Mouse (Mus musculus) MEL (cell line): ENCODE measurements around the gene Smagp. TPM values are rescaled to one million over a fixed set of nuclear protein-coding genes. Genes with fewer than 3 reads are reported as not detected.

Experiments
- DNase-seq: peaks from one replicate; pipeline ENCODE4 v3.0.0; 2011; ENCODE audit warnings: low read depth, low spot score
- H3K27ac ChIP-seq: 2 replicates; pipeline ENCODE4 v1.5.1; 2012; ENCODE audit warnings: low read depth, mild to moderate bottlenecking, control low read depth, low read length, moderate library complexity; ENCODE audit not compliant: control insufficient read depth
- H3K27me3 ChIP-seq, 2 experiments: fragments of 150-350 bp in 1 of 2; sonication (generic) in 1 of 2; 2 replicates each; pipeline ENCODE4 v1.6.1; 2012; ENCODE audit warnings: low read length in 2 of 2, mild to moderate bottlenecking in 2 of 2, improper control_type of control experiment in 1 of 2, moderate library complexity in 1 of 2; ENCODE audit not compliant: insufficient read depth in 2 of 2, control insufficient read depth in 1 of 2
- H3K36me3 ChIP-seq, 2 experiments: 2 replicates each; pipeline ENCODE4 v1.6.1; 2012 to 2014; ENCODE audit warnings: low read length in 2 of 2, improper control_type of control experiment in 1 of 2, inconsistent platforms in 1 of 2, mild to moderate bottlenecking in 1 of 2; ENCODE audit not compliant: insufficient read depth in 2 of 2, control insufficient read depth in 1 of 2
- H3K4me1 ChIP-seq, 2 experiments: fragments of 150-350 bp in 1 of 2; sonication (generic) in 1 of 2; 2 replicates each; pipeline ENCODE4 v1.6.1; 2012; ENCODE audit warnings: low read length in 2 of 2, improper control_type of control experiment in 1 of 2, mild to moderate bottlenecking in 1 of 2; ENCODE audit not compliant: insufficient read depth in 2 of 2, control insufficient read depth in 1 of 2
- H3K4me3 ChIP-seq, 2 experiments: fragments of 150-350 bp in 1 of 2; sonication (generic) in 1 of 2; 2 replicates each; pipeline ENCODE4 v1.5.1; 2012; ENCODE audit warnings: low read depth in 2 of 2, low read length in 2 of 2, mild to moderate bottlenecking in 2 of 2, moderate library complexity in 2 of 2, control low read depth in 1 of 2, improper control_type of control experiment in 1 of 2; ENCODE audit not compliant: control insufficient read depth in 1 of 2, insufficient read depth in 1 of 2
- H3K79me2 ChIP-seq: 2 replicates; pipeline ENCODE4 v1.6.1; 2012; ENCODE audit warnings: mild to moderate bottlenecking, low read length, moderate library complexity; ENCODE audit not compliant: control insufficient read depth, poor library complexity, insufficient read depth
- H3K9ac ChIP-seq: 2 replicates; pipeline ENCODE4 v1.6.1; 2012; ENCODE audit warnings: low read depth, mild to moderate bottlenecking, control low read depth, low read length, moderate library complexity; ENCODE audit not compliant: control insufficient read depth, poor library complexity, severe bottlenecking
- H3K9me3 ChIP-seq: fragments of 150-350 bp; sonication (generic); replicated peaks from 2 replicates; pipeline ENCODE4 v1.6.1; 2012; ENCODE audit warnings: mild to moderate bottlenecking, low read length, improper control_type of control experiment, moderate library complexity; ENCODE audit not compliant: insufficient read depth
- BHLHE40 ChIP-seq: IDR thresholded peaks from 2 replicates; pipeline ENCODE4 v1.6.1; 2012; ENCODE audit warnings: low read depth, mild to moderate bottlenecking, inconsistent platforms, low read length, improper control_type of control experiment, borderline replicate concordance
- CHD1 ChIP-seq: IDR thresholded peaks from 2 replicates; pipeline ENCODE4 v1.6.1; 2012; ENCODE audit warnings: low read depth, mild to moderate bottlenecking, inconsistent platforms, low read length, improper control_type of control experiment
- E2F4 ChIP-seq: IDR thresholded peaks from 2 replicates; pipeline ENCODE4 v1.6.1; 2011; ENCODE audit warnings: low read depth, low read length, improper control_type of control experiment, borderline replicate concordance
- ELF1 ChIP-seq: IDR thresholded peaks from 2 replicates; pipeline ENCODE4 v1.6.1; 2014; ENCODE audit warnings: low read depth, mild to moderate bottlenecking, inconsistent platforms, low read length, improper control_type of control experiment, moderate library complexity
- EP300 ChIP-seq, 2 experiments: IDR thresholded peaks; 2 replicates each; pipeline ENCODE4 v1.6.1; 2011; ENCODE audit warnings: improper control_type of control experiment in 2 of 2, low read length in 2 of 2, low read depth in 1 of 2, mild to moderate bottlenecking in 1 of 2
- ETS1 ChIP-seq: IDR thresholded peaks from 2 replicates; pipeline ENCODE4 v1.6.1; 2012; ENCODE audit warnings: low read depth, mild to moderate bottlenecking, inconsistent platforms, low read length, improper control_type of control experiment, moderate library complexity
- GABPA ChIP-seq: IDR thresholded peaks from 2 replicates; pipeline ENCODE4 v1.6.1; 2012; ENCODE audit warnings: low read depth, mild to moderate bottlenecking, inconsistent platforms, low read length, improper control_type of control experiment, moderate library complexity
- GATA1 ChIP-seq: IDR thresholded peaks from 2 replicates; pipeline ENCODE4 v1.6.1; 2011; ENCODE audit warnings: low read depth, low read length, improper control_type of control experiment
- JUND ChIP-seq: IDR thresholded peaks from 2 replicates; pipeline ENCODE4 v1.6.1; 2011; ENCODE audit warnings: low read depth, mild to moderate bottlenecking, improper control_type of control experiment, low read length
- MAX ChIP-seq: IDR thresholded peaks from 2 replicates; pipeline ENCODE4 v1.6.1; 2011; ENCODE audit warnings: low read length, improper control_type of control experiment
- MAZ ChIP-seq: IDR thresholded peaks from 2 replicates; pipeline ENCODE4 v1.6.1; 2012; ENCODE audit warnings: low read depth, mild to moderate bottlenecking, inconsistent platforms, low read length, improper control_type of control experiment
- MEF2A ChIP-seq: IDR thresholded peaks from 2 replicates; pipeline ENCODE4 v1.6.1; 2014; ENCODE audit warnings: low read depth, mild to moderate bottlenecking, inconsistent platforms, low read length, improper control_type of control experiment; ENCODE audit not compliant: poor library complexity, insufficient replicate concordance, severe bottlenecking; ENCODE audit errors: extremely low read depth
- MXI1 ChIP-seq: IDR thresholded peaks from 2 replicates; pipeline ENCODE4 v1.6.1; 2011; ENCODE audit warnings: mild to moderate bottlenecking, low read depth, low read length, improper control_type of control experiment
- MYB ChIP-seq: IDR thresholded peaks from 2 replicates; pipeline ENCODE4 v1.6.1; 2011; ENCODE audit warnings: mild to moderate bottlenecking, low read depth, low read length, improper control_type of control experiment
- MYC ChIP-seq: IDR thresholded peaks from 2 replicates; pipeline ENCODE4 v1.6.1; 2011; ENCODE audit warnings: low read depth, mild to moderate bottlenecking, low read length, improper control_type of control experiment, moderate library complexity
- NELFE ChIP-seq: IDR thresholded peaks from 2 replicates; pipeline ENCODE4 v1.6.1; 2011; ENCODE audit warnings: low read depth, low read length, improper control_type of control experiment
- NRF1 ChIP-seq: IDR thresholded peaks from 2 replicates; pipeline ENCODE4 v1.6.1; 2014; ENCODE audit warnings: low read depth, mild to moderate bottlenecking, inconsistent platforms, low read length, improper control_type of control experiment, moderate library complexity; ENCODE audit not compliant: poor library complexity, insufficient read depth, severe bottlenecking
- POLR2A ChIP-seq, 2 experiments: IDR thresholded peaks; 2 replicates each; pipeline ENCODE4 v1.6.1; 2011 to 2012; ENCODE audit warnings: low read length in 2 of 2, mild to moderate bottlenecking in 2 of 2, control low read depth in 1 of 2, improper control_type of control experiment in 1 of 2, low read depth in 1 of 2, moderate library complexity in 1 of 2; ENCODE audit not compliant: control insufficient read depth in 1 of 2, insufficient read depth in 1 of 2, poor library complexity in 1 of 2
- POLR2AphosphoS2 ChIP-seq: IDR thresholded peaks from 2 replicates; pipeline ENCODE4 v1.6.1; 2011; ENCODE audit warnings: low read length, improper control_type of control experiment
- POLR2AphosphoS5 ChIP-seq: IDR thresholded peaks from 2 replicates; pipeline ENCODE4 v1.6.1; 2012; ENCODE audit warnings: low read depth, borderline replicate concordance, mild to moderate bottlenecking, inconsistent platforms, low read length, moderate library complexity, mixed read lengths
- RAD21 ChIP-seq: IDR thresholded peaks from 2 replicates; pipeline ENCODE4 v1.6.1; 2011; ENCODE audit warnings: mild to moderate bottlenecking, low read depth, low read length, improper control_type of control experiment
- SIN3A ChIP-seq: IDR thresholded peaks from 2 replicates; pipeline ENCODE4 v1.6.1; 2012; ENCODE audit warnings: low read length, improper control_type of control experiment, inconsistent platforms
- SMC3 ChIP-seq: IDR thresholded peaks from 2 replicates; pipeline ENCODE4 v1.6.1; 2011; ENCODE audit warnings: low read depth, low read length, improper control_type of control experiment
- TAL1 ChIP-seq: IDR thresholded peaks from 2 replicates; pipeline ENCODE4 v1.6.1; 2012; ENCODE audit warnings: mild to moderate bottlenecking, inconsistent platforms, low read length, moderate library complexity, mixed read lengths
- TBP ChIP-seq: IDR thresholded peaks from 2 replicates; pipeline ENCODE4 v1.8.0; 2011; ENCODE audit warnings: low read depth, low read length, improper control_type of control experiment
- UBTF ChIP-seq: IDR thresholded peaks from 2 replicates; pipeline ENCODE4 v1.6.1; 2012; ENCODE audit warnings: low read depth, mild to moderate bottlenecking, inconsistent platforms, low read length, improper control_type of control experiment, moderate library complexity, borderline replicate concordance; ENCODE audit not compliant: insufficient read depth
- USF2 ChIP-seq, 2 experiments: IDR thresholded peaks; 2 replicates each; pipeline ENCODE4 v1.6.1; 2011 to 2012; ENCODE audit warnings: improper control_type of control experiment in 2 of 2, low read length in 2 of 2, borderline replicate concordance in 1 of 2, inconsistent platforms in 1 of 2, low read depth in 1 of 2, mild to moderate bottlenecking in 1 of 2; ENCODE audit not compliant: insufficient read depth in 1 of 2
- ZC3H11A ChIP-seq: IDR thresholded peaks from 2 replicates; pipeline ENCODE4 v1.6.1; 2012; ENCODE audit warnings: low read depth, mild to moderate bottlenecking, inconsistent platforms, low read length, improper control_type of control experiment
- ZKSCAN1 ChIP-seq: IDR thresholded peaks from 2 replicates; pipeline ENCODE4 v1.6.1; 2012; ENCODE audit warnings: low read depth, mild to moderate bottlenecking, inconsistent platforms, low read length, improper control_type of control experiment, moderate library complexity
- polyA plus RNA-seq, 2 experiments: library from polyadenylated mRNA; stranded (reverse) in 1 of 2; unstranded in 1 of 2; fragments of >175 nt in 1 of 2; fragments of >200 nt in 1 of 2; gene quantifications; 2 replicates each; pipeline versions ENCODE4 v1.2.1 to v1.2.4; 2012; ENCODE audit warnings: low replicate concordance in 2 of 2, low read depth in 1 of 2; ENCODE audit not compliant: insufficient read length in 2 of 2, insufficient read depth in 1 of 2, missing spikeins in 1 of 2
- total RNA-seq: library from RNA; depleted of rRNA; stranded (reverse); fragments of 300-350 nt; gene quantifications from 2 replicates; pipeline ENCODE4 v1.2.3, GENCODE M21; 2012

Smagp gene
- total and polyA plus RNA-seq, 3 experiments = 2.6 to 22.6 TPM; not detected in 1

GRCm38 (mm10) chr15:100686434-100686833, 49.7 kb upstream of the Smagp start:
- TF ChIP-seq NRF1 (no peak), CHD1 (peak; percentile 70; the same call in 1 of the 2 replicates), POLR2A (IDR thresholded peaks at IDR 0.05; ENCODE audit: control insufficient read depth in 1 of 2, insufficient read depth in 1 of 2, low read depth in 1 of 2, low read length in 2 of 2, poor library complexity in 1 of 2) (peak in 1 of 2 experiments; percentile 10; a peak in 1 of 4 replicates), ZKSCAN1 (no peak), ETS1 (no peak), GATA1 (no peak), RAD21 (no peak), JUND (peak; percentile 87)
- Histone ChIP-seq H3K27me3 (no peaks in the 10 kb centered on the region), H3K27ac (peak overlapping the region; percentile 92), H3K4me1 (peaks cover 23 to 35% of the 10 kb centered on the region in 2 experiments), H3K9me3 (no peaks in the 10 kb centered on the region), H3K4me3 (peak overlapping the region; percentile 67 to 71), H3K9ac (peak overlapping the region; percentile 77), H3K36me3 (peaks cover 0 to 26% of the 10 kb centered on the region in 2 experiments; a peak in 2 of 4 replicates), H3K79me2 (peaks cover 6% of the 10 kb centered on the region)
- peak; percentile 82 for DNase-seq

- H3K9me3 ChIP-seq = no peaks in the 10 kb centered on the region
- TF ChIP-seq NELFE (peak; percentile 54; the same call in 1 of the 2 replicates), SMC3 (peak; percentile 15; the same call in 1 of the 2 replicates), POLR2AphosphoS5 (no peak), TAL1 (peak; percentile 96), SIN3A (peak; percentile 93), TBP (peak; percentile 42; the same call in 1 of the 2 replicates), POLR2AphosphoS2 (peak; percentile 93), EP300 (IDR thresholded peaks at IDR 0.05; ENCODE audit: low read depth in 1 of 2, low read length in 2 of 2) (peak; percentile 99 to 100), CHD1 (no peak), MYC (peak; percentile 95), GABPA (no peak), MEF2A (0 out of 2 replicates have a peak, but pooled peaks have one; percentile 56), ZKSCAN1 (no peak), MAZ (peak; percentile 68; the same call in 1 of the 2 replicates), POLR2A (IDR thresholded peaks at IDR 0.05; ENCODE audit: control insufficient read depth in 1 of 2, insufficient read depth in 1 of 2, low read depth in 1 of 2, low read length in 2 of 2, poor library complexity in 1 of 2) (peak in 1 of 2 experiments; percentile 54; a peak in 1 of 4 replicates), E2F4 (no peak), GATA1 (peak; percentile 99), ZC3H11A (no peak), UBTF (peak; percentile 71; the same call in 1 of the 2 replicates), BHLHE40 (peak; percentile 83; the same call in 1 of the 2 replicates), NRF1 (peak; percentile 36; the same call in 1 of the 2 replicates), RAD21 (no peak), MYB (peak; percentile 98), ELF1 (peak; percentile 42; the same call in 1 of the 2 replicates), USF2 (IDR thresholded peaks at IDR 0.05; ENCODE audit: borderline replicate concordance in 1 of 2, insufficient read depth in 1 of 2, low read depth in 1 of 2, low read length in 2 of 2) (no peak), MXI1 (peak; percentile 87), MAX (peak; percentile 95)
Measured at GRCm38 (mm10) chr15:100685849-100686248, 49.1 kb upstream of the Smagp start.

More at GRCm38 (mm10) chr15:100685849-100686248, 49.1 kb upstream of the Smagp start:
- Histone ChIP-seq H3K9ac (peak overlapping the region; percentile 77), H3K4me1 (peaks cover 23 to 35% of the 10 kb centered on the region in 2 experiments), H3K4me3 (peak overlapping the region; percentile 67 to 71), H3K36me3 (peaks cover 0 to 26% of the 10 kb centered on the region in 2 experiments; a peak in 2 of 4 replicates), H3K27me3 (no peaks in the 10 kb centered on the region), H3K27ac (peak overlapping the region; percentile 92), H3K79me2 (peaks cover 6% of the 10 kb centered on the region)
- peak; percentile 91 for DNase-seq
